Mouse (Mus musculus) ES-Bruce4 (cell line): ENCODE data around the gene Rhob. TPM values are rescaled to one million over a fixed set of nuclear protein-coding genes. Genes with fewer than 3 reads are reported as not detected.
A peak's percentile ranks its signal among the peaks of the same experiment; 100 is the strongest.

Experiments used
- H3K27ac ChIP-seq: 2 replicates; pipeline ENCODE4 v1.5.1; 2012; ENCODE audit warnings: low read length, inconsistent platforms; ENCODE audit not compliant: insufficient read depth
- H3K27me3 ChIP-seq: 2 replicates; pipeline ENCODE4 v1.6.1; 2012; ENCODE audit warnings: mild to moderate bottlenecking, low read length, inconsistent platforms; ENCODE audit not compliant: control insufficient read depth, poor library complexity, insufficient read depth, severe bottlenecking
- H3K36me3 ChIP-seq: 2 replicates; pipeline ENCODE4 v1.6.1; 2012; ENCODE audit warnings: inconsistent platforms, mild to moderate bottlenecking, low read length, moderate library complexity; ENCODE audit not compliant: control insufficient read depth, poor library complexity, insufficient read depth, severe bottlenecking
- H3K4me1 ChIP-seq: one replicate; pipeline ENCODE4 v1.8.1; 2011; ENCODE audit warnings: low read length; ENCODE audit not compliant: control insufficient read depth, insufficient read depth
- H3K4me3 ChIP-seq: 2 replicates; pipeline ENCODE4 v1.5.1; 2011; ENCODE audit warnings: low read depth, mild to moderate bottlenecking, low read length
- H3K9ac ChIP-seq: 2 replicates; pipeline ENCODE4 v1.6.1; 2012; ENCODE audit warnings: low read depth, mild to moderate bottlenecking, inconsistent platforms; ENCODE audit not compliant: poor library complexity, severe bottlenecking
- H3K9me3 ChIP-seq: replicated peaks from 2 replicates; pipeline ENCODE4 v1.6.1; 2012; ENCODE audit warnings: mild to moderate bottlenecking, low read length, inconsistent platforms; ENCODE audit not compliant: control insufficient read depth, poor library complexity, insufficient read depth, severe bottlenecking
- CTCF ChIP-seq: IDR thresholded peaks from one replicate; pipeline ENCODE4 v1.8.1; 2011; ENCODE audit warnings: low read depth, low read length
- EP300 ChIP-seq: IDR thresholded peaks from 2 replicates; pipeline ENCODE4 v1.6.1; 2011; ENCODE audit warnings: low read depth, low read length; ENCODE audit not compliant: insufficient read depth
- POLR2A ChIP-seq: IDR thresholded peaks from one replicate; pipeline ENCODE4 v1.8.1; 2011; ENCODE audit warnings: low read length; ENCODE audit not compliant: insufficient read depth
- polyA plus RNA-seq: library from polyadenylated mRNA; stranded (reverse); fragments of >200 nt; gene quantifications from 2 replicates; pipeline ENCODE4 v1.2.4, GENCODE M21; 2011; ENCODE audit warnings: low read depth; ENCODE audit not compliant: missing spikeins, insufficient read depth, insufficient read length

Rhob gene
- polyA plus RNA-seq = 20.0 and 21.0 TPM in 2 replicates

GRCm38 (mm10) chr12:8499871-8500596, at the start of gene Rhob:
TSS of gene Rhob (minus strand) at chr12:8500009.
- H3K36me3 ChIP-seq = no peaks in the 10 kb centered on the region
- H3K9ac ChIP-seq = peak within 1 kb of the TSS; percentile 82
- H3K4me3 ChIP-seq = peak within 1 kb of the TSS; percentile 86
- no peaks in the 10 kb centered on the region for H3K27me3 ChIP-seq
- peaks cover 2% of the 10 kb centered on the region for H3K4me1 ChIP-seq
- peak; percentile 81 for TF ChIP-seq POLR2A
- no peak for TF ChIP-seq CTCF
- TF ChIP-seq EP300 = no peak
- H3K9me3 ChIP-seq = no peaks in the 10 kb centered on the region
- H3K27ac ChIP-seq = no peak within 1 kb of the TSS

GRCm38 (mm10) chr12:8547357-8547756, 47.5 kb upstream of the Rhob start:
- Histone ChIP-seq H3K4me3 (no peak overlapping the region), H3K4me1 (no peaks in the 10 kb centered on the region), H3K9ac (no peak overlapping the region), H3K27me3 (no peaks in the 10 kb centered on the region), H3K9me3 (no peaks in the 10 kb centered on the region), H3K27ac (no peak overlapping the region), H3K36me3 (no peaks in the 10 kb centered on the region)
- TF ChIP-seq POLR2A (no peak), CTCF (peak; percentile 100)

GRCm38 (mm10) chr12:8546801-8547200, 47.0 kb upstream of the Rhob start:
- Histone ChIP-seq H3K9me3 (no peaks in the 10 kb centered on the region), H3K4me3 (no peak overlapping the region), H3K27me3 (no peaks in the 10 kb centered on the region), H3K4me1 (no peaks in the 10 kb centered on the region), H3K36me3 (no peaks in the 10 kb centered on the region), H3K9ac (no peak overlapping the region), H3K27ac (no peak overlapping the region)
- no peak for TF ChIP-seq CTCF
- TF ChIP-seq POLR2A = no peak
- TF ChIP-seq EP300 = no peak

- no peaks in the 10 kb centered on the region for H3K27me3 ChIP-seq
- H3K4me1 ChIP-seq = no peaks in the 10 kb centered on the region
- H3K9me3 ChIP-seq = no peaks in the 10 kb centered on the region
- no peak overlapping the region for H3K27ac ChIP-seq
- H3K4me3 ChIP-seq = no peak overlapping the region
- H3K9ac ChIP-seq = no peak overlapping the region
- H3K36me3 ChIP-seq = no peaks in the 10 kb centered on the region
- TF ChIP-seq EP300 (no peak), CTCF (no peak), POLR2A (no peak)
Observed at GRCm38 (mm10) chr12:8545066-8545610, 45.3 kb upstream of the Rhob start.

- TF ChIP-seq EP300 = no peak
- TF ChIP-seq POLR2A = no peak
- TF ChIP-seq CTCF = no peak
- no peak overlapping the region for H3K9ac ChIP-seq
- no peaks in the 10 kb centered on the region for H3K27me3 ChIP-seq
- no peak overlapping the region for H3K4me3 ChIP-seq
- H3K36me3 ChIP-seq = no peaks in the 10 kb centered on the region
- H3K9me3 ChIP-seq = no peaks in the 10 kb centered on the region
- no peaks in the 10 kb centered on the region for H3K4me1 ChIP-seq
- H3K27ac ChIP-seq = no peak overlapping the region
Observed at GRCm38 (mm10) chr12:8542371-8542770, 42.6 kb upstream of the Rhob start.

GRCm38 (mm10) chr12:8539471-8539870, 39.7 kb upstream of the Rhob start:
- no peaks in the 10 kb centered on the region for H3K4me1 ChIP-seq
- no peak overlapping the region for H3K4me3 ChIP-seq
- H3K27ac ChIP-seq = no peak overlapping the region
- no peaks in the 10 kb centered on the region for H3K9me3 ChIP-seq
- TF ChIP-seq EP300 (no peak), POLR2A (no peak), CTCF (no peak)
- no peaks in the 10 kb centered on the region for H3K27me3 ChIP-seq
- H3K9ac ChIP-seq = no peak overlapping the region
- no peaks in the 10 kb centered on the region for H3K36me3 ChIP-seq
